Mouse (Mus musculus): Measurements from ENCODE around the gene Kalrn. TPM values are rescaled to one million over a fixed set of nuclear protein-coding genes. Genes with fewer than 3 reads are reported as not detected.

Gene Kalrn
- polyA plus RNA-seq, 1 experiment from 2014 or later: 11.3 TPM

- Histone ChIP-seq H3K27ac (replicated peaks) (0 out of 2 replicates have a peak overlapping the region, but pooled peaks have one; percentile 19), H3K4me1 (peaks cover 24% of the 10 kb centered on the region), H3K9me3 (replicated peaks) (no peaks in the 10 kb centered on the region), H3K36me3 (peaks cover 9% of the 10 kb centered on the region), H3K4me3 (no peak overlapping the region), H3K27me3 (ENCODE audit: low read depth, poor library complexity, severe bottlenecking) (no peaks in the 10 kb centered on the region)
- WGBS: 48% methylated on average over 6 of the region's 6 CpGs
- no peak for DNase-seq (ENCODE audit: low spot score)
Measured at GRCm38 (mm10) chr16:34352747-34353146, 220.6 kb downstream of the Kalrn start.

DNA sequence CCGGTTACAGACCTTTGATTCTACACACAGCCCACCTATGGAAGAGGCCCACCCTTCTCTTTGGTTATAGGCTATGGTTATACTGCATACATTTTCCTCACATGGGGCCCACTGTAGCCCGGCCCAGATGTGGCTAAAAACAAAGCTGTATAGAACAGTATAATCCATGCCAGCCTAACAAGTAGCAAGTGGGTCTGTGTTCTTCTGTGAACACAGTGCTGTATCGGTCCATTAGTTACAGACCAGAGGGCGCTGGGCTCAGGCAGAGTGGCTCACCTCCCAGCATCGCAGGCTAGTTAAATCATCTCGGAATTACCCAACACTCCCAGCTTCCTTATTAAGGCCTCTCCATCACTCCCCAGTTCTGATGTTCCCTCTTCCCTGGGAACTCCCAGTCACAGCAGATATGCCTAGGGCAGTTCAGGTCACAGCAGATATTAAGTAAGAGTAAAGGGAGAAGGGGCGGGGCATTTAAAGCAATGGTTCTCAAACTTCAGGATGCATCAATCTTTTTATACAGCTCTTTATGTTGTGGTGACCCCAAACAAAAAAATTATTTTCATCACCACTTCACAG, 221.7 kb downstream of the Kalrn start:
- no peaks in the 10 kb centered on the region for H3K9me3 ChIP-seq (replicated peaks)
- no peaks in the 10 kb centered on the region for H3K27me3 ChIP-seq (ENCODE audit: low read depth, poor library complexity, severe bottlenecking)
- 89% methylated on average over 7 of the region's 7 CpGs for WGBS
- no peak overlapping the region for H3K4me3 ChIP-seq
- peaks cover 26% of the 10 kb centered on the region for H3K4me1 ChIP-seq
- no peak for DNase-seq (ENCODE audit: low spot score)
- peaks cover under 1% of the 10 kb centered on the region; the same call in 1 of the 2 replicates for H3K36me3 ChIP-seq
- H3K27ac ChIP-seq (replicated peaks): no peak overlapping the region

DNA sequence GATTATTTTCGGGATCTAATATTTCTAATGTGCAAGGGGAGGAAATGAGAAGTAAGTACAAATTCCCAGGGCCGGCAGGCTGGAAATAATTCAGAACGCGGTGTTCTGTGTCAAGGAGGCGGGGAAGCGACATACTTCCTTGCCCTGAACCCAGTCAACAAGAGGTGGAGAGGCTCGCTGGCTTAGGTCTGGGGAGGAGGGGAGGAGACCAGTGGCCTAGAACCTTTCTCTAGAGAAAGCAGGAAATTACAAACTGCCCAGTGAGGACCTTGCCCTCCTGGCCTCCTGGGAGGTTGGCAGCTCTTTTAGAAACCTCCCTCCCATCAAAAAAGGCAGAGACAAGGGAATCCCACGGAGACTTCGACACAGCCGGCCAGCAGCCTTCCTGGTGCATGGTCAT, 225.8 kb downstream of the Kalrn start:
- Histone ChIP-seq H3K4me1 (peaks cover 20% of the 10 kb centered on the region), H3K27ac (replicated peaks) (no peak overlapping the region), H3K27me3 (ENCODE audit: low read depth, poor library complexity, severe bottlenecking) (no peaks in the 10 kb centered on the region), H3K4me3 (no peak overlapping the region), H3K9me3 (replicated peaks) (no peaks in the 10 kb centered on the region), H3K36me3 (no peaks in the 10 kb centered on the region)
- WGBS: 70% methylated on average over 10 of the region's 10 CpGs
- no peak for DNase-seq (ENCODE audit: low spot score)

DNA sequence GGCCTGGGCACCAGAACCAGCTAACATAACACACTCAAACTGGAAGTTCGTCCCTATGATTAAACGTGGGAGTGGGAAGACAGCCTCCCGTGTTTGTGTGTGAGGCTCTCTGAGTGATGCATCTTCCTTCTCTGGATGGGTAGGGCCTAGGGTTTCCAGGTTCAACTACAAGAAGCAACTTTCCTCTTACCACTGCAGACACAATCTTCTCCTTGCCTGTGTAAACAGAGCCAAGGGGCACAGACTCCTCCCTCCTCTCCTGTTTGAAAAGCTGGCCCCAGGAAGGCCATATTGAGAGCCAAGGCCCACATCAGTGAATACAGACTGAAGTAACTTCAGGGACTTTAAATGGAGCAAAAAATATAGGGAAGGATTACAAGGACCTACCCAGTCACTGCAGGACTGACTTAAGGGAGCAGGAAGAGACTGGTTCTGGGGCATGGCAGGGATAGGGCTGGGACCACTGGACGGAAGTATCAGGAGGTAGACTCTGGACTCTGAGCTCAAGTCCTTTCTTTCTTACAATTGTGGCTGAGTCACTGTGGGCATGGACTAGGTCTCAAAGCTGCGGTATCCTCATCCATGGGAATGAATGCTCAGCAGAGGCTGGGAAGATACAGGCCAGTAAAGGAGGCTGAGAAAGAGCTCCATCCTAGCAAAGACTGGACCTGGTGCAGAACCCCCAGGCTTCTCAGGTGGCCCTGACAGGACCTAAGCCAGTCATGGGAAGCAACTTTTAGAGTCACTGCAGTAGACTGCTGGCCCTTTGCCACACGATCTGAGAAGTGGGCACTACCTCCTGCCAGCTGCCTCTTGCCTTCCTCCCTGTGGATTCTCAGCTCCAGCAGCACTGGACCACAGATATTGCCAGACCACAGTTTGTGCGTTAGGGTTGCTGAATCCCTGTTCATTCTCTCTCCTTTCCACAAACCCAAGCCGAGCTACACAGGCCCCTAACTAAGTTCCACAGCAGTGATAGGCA, 228.1 kb downstream of the Kalrn start:
- DNase-seq (ENCODE audit: low spot score): no peak
- Histone ChIP-seq H3K4me3 (no peak overlapping the region), H3K9me3 (replicated peaks) (no peaks in the 10 kb centered on the region), H3K36me3 (no peaks in the 10 kb centered on the region), H3K27me3 (ENCODE audit: low read depth, poor library complexity, severe bottlenecking) (no peaks in the 10 kb centered on the region), H3K4me1 (peaks cover 13% of the 10 kb centered on the region), H3K27ac (replicated peaks) (no peak overlapping the region)
- WGBS: 89% methylated on average over 8 of the region's 8 CpGs

DNA sequence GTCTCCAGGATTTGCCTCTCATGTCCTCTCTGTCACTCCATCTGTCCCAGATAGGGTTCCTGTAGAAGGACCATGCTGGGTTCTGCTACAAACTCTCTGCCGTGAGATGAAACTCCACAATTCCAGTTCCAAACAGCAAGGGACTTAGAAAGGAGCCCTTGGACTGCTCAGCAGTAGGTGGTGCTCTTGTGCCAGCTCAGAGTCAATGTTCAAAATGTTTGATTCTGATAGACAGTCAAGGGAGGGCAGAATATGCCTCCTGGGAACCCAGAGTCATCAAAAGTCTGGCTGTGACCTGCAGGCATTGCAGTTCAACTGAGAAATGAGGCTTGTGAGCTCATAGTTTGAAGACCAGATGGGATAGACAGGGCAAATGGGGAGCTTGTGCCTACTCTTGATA, 229.4 kb downstream of the Kalrn start:
- H3K9me3 ChIP-seq (replicated peaks): no peaks in the 10 kb centered on the region
- no peak overlapping the region for H3K4me3 ChIP-seq
- peaks cover 14% of the 10 kb centered on the region for H3K4me1 ChIP-seq
- 67% methylated on average over 1 of the region's 1 CpGs for WGBS
- H3K36me3 ChIP-seq: no peaks in the 10 kb centered on the region
- H3K27ac ChIP-seq (replicated peaks): no peak overlapping the region
- DNase-seq (ENCODE audit: low spot score): peak; percentile 27
- no peaks in the 10 kb centered on the region for H3K27me3 ChIP-seq (ENCODE audit: low read depth, poor library complexity, severe bottlenecking)

DNA sequence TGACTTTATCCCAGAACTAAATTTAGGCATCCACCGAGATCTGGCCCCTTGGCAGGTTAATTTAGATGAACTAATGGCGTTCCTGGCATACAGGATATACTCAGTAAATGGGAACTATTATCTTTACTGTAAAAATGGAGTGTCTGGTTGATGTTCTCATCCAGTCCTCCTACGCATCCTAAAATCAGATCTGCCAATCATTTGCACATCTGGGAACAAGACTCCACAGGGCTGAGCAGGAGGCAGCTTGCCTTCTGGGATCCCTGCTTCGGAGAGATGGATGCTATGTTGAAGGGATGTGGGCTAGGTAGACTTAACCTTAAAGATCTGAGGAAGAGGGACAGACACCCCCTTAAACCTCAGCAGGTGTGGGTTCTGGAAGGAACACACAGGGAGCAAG, 230.2 kb downstream of the Kalrn start:
- Histone ChIP-seq H3K9me3 (replicated peaks) (no peaks in the 10 kb centered on the region), H3K27me3 (ENCODE audit: low read depth, poor library complexity, severe bottlenecking) (no peaks in the 10 kb centered on the region), H3K27ac (replicated peaks) (no peak overlapping the region), H3K36me3 (no peaks in the 10 kb centered on the region), H3K4me1 (peaks cover 18% of the 10 kb centered on the region), H3K4me3 (no peak overlapping the region)
- 90% methylated on average over 4 of the region's 4 CpGs for WGBS
- no peak for DNase-seq (ENCODE audit: low spot score)

DNA sequence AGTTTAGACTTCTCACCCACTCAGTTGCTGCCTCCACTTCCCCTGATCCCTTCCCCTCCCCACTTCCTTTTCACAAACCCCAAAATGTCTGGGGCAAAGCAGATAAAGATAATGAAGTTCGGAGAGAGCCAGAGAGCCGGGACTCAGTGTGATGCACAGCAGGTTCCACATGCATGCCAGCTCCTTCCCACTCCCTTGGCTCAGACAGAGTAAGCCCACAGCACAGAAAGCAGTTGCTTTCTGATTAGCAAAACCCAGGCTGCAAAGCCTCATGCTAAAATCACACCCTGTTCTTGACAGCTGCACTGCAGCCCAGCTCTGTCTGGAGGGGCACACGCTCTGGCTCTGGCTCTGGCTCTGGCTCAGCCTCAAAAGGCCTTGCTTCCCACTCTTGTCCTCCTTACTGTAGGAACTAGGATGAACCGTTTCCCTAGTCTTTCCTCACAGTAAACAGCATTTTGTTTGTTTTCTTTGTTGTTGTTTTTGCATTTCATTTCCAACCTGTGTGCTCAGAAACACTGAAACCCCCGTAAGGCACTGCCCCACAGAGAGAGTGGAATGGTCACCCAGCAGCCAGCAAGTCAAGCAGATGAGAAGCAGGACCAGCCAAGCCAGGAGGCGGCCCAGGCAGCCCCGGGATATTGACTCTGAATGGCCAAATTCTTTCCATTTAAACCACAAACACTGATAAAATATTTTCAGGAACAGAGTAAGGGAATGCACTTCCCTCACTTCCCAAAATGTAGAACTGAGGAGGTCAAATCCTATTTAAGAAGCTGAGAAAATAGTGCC, 230.8 kb downstream of the Kalrn start:
- WGBS: 75% methylated on average over 7 of the region's 7 CpGs
- Histone ChIP-seq H3K4me1 (peaks cover 12% of the 10 kb centered on the region), H3K36me3 (no peaks in the 10 kb centered on the region), H3K27ac (replicated peaks) (0 out of 2 replicates have a peak overlapping the region, but pooled peaks have one; percentile 3), H3K4me3 (no peak overlapping the region), H3K9me3 (replicated peaks) (no peaks in the 10 kb centered on the region), H3K27me3 (ENCODE audit: low read depth, poor library complexity, severe bottlenecking) (no peaks in the 10 kb centered on the region)
- no peak for DNase-seq (ENCODE audit: low spot score)

DNA sequence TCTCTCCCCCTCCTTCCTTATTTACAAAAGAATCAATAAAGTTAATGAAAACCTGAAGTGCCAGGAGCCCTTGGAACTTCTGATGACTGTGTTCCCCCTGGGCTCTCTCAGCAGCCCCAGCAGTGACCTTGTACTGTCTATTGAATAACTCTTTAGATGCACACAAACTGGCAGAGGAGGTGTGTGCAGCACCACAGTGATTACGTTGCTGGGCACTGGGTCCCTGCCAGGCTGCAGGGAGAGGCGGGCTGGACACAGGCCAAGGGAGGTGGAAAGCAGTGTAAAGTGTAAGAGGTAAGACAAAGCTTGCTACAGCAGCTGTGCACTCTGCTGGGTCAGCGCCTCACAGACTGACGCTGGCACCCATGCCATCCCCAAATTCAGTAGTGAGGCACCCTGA, 238.4 kb downstream of the Kalrn start:
- Histone ChIP-seq H3K4me1 (peaks cover 54% of the 10 kb centered on the region), H3K9me3 (replicated peaks) (no peaks in the 10 kb centered on the region), H3K27ac (replicated peaks) (no peak overlapping the region), H3K4me3 (no peak overlapping the region), H3K27me3 (ENCODE audit: low read depth, poor library complexity, severe bottlenecking) (no peaks in the 10 kb centered on the region), H3K36me3 (peaks cover 11% of the 10 kb centered on the region)
- DNase-seq (ENCODE audit: low spot score): no peak
- WGBS: 80% methylated on average over 4 of the region's 4 CpGs

DNA sequence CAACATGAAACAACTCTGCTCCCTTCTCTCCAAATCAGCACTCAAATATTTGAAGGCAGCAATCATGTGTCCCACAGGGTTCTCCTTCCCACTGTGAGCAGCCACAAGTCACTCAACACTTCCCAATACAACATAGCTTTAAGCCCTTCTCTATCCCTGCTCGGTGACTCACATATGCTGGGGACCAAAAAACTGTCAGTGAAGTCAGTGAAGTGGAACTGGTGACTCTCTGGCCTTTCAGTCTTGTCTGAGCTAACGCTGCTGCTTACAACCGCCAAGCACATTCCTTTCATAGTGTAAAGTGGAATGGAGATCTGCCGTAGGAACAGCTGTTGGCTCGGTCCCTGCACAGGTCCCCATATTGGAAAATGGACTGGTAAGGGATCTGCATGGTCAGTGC, 241.7 kb downstream of the Kalrn start:
- H3K4me3 ChIP-seq: no peak overlapping the region
- peaks cover 11% of the 10 kb centered on the region for H3K36me3 ChIP-seq
- no peaks in the 10 kb centered on the region for H3K27me3 ChIP-seq (ENCODE audit: low read depth, poor library complexity, severe bottlenecking)
- WGBS: 41% methylated on average over 5 of the region's 5 CpGs
- no peaks in the 10 kb centered on the region for H3K9me3 ChIP-seq (replicated peaks)
- H3K4me1 ChIP-seq: peaks cover 51% of the 10 kb centered on the region
- H3K27ac ChIP-seq (replicated peaks): peak overlapping the region; percentile 67; the same call in 1 of the 2 replicates
- DNase-seq (ENCODE audit: low spot score): peak; percentile 33

DNA sequence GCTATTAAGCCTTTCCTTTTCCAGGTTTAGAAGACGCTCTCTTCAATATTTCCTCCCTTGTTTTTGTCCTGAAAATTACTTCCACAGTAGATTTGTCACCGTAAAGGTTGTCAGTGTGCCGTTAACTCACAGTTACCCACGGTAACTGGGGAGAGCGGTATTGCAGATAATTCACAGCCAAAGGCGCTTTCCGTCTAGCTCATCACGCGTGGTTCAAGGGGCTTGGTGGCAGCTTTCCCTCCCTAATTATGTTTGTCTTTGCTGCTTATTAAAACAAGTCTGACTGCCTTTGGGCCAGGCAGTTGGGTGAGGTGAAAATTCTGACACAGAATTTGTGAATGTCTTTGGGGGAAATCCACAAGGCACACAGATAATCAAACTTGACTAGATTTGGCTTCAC, 243.5 kb downstream of the Kalrn start:
- Histone ChIP-seq H3K4me3 (no peak overlapping the region), H3K4me1 (peaks cover 46% of the 10 kb centered on the region), H3K36me3 (peaks cover 15% of the 10 kb centered on the region), H3K9me3 (replicated peaks) (no peaks in the 10 kb centered on the region), H3K27me3 (ENCODE audit: low read depth, poor library complexity, severe bottlenecking) (no peaks in the 10 kb centered on the region), H3K27ac (replicated peaks) (no peak overlapping the region)
- DNase-seq (ENCODE audit: low spot score): no peak
- 83% methylated on average over 9 of the region's 9 CpGs for WGBS

DNA sequence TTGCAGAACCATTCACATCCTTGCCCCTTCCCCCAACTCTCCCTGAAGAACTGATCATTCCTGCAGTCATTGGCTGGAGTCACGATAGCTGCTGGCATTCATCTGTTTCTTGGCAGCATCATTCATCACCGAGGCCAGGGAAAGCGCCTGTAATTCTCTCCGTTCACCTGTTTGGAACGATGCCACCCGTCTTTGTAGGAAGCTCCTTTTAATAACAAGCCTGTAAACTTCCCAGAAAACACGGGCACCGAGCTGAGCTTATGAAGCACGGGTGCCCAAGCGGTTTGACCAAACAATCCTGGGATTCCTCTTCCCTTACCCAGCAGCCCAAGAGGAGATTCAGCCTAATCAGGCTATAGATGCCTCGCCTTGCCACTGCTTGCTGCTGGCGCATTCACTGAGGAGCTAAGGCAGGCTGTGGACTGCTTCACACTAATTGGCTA, 243.9 kb downstream of the Kalrn start:
- WGBS: 81% methylated on average over 12 of the region's 12 CpGs
- Histone ChIP-seq H3K4me3 (no peak overlapping the region), H3K27me3 (ENCODE audit: low read depth, poor library complexity, severe bottlenecking) (no peaks in the 10 kb centered on the region), H3K4me1 (peaks cover 43% of the 10 kb centered on the region), H3K36me3 (peaks cover 15% of the 10 kb centered on the region), H3K9me3 (replicated peaks) (no peaks in the 10 kb centered on the region), H3K27ac (replicated peaks) (no peak overlapping the region)
- DNase-seq (ENCODE audit: low spot score): no peak

- 92% methylated on average over 5 of the region's 5 CpGs for WGBS
Measured at GRCm38 (mm10) chr16:34327890-34328289, 245.4 kb downstream of the Kalrn start.

More at GRCm38 (mm10) chr16:34327890-34328289, 245.4 kb downstream of the Kalrn start:
- peaks cover 39% of the 10 kb centered on the region for H3K4me1 ChIP-seq
- peaks cover 15% of the 10 kb centered on the region for H3K36me3 ChIP-seq
- H3K4me3 ChIP-seq: no peak overlapping the region
- H3K9me3 ChIP-seq (replicated peaks): no peaks in the 10 kb centered on the region
- no peak overlapping the region for H3K27ac ChIP-seq (replicated peaks)
- no peaks in the 10 kb centered on the region for H3K27me3 ChIP-seq (ENCODE audit: low read depth, poor library complexity, severe bottlenecking)
- DNase-seq (ENCODE audit: low spot score): no peak

All from midbrain, embryonic 10.5 days (tissue).